27 mouse cellular contexts compared by ENCODE assay signal in the genomic region with DNA sequence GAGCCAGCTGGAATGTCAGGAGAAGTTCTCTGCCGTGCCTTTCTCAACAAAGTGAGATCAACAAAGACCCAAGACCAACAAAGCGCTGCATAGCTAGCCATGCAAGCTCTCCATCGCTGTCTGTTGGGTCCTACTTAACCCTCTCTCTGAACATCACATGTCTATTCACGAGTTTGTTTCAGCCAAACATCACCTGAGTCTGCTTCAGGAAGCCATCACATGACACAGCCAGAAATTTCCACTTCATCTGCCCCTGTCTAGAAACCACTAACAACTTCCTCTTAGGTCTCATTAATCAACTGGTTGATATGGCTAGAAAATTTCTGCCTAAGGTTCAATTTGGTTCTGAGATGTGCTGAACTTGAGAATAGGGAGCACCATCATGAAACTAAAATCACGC.
"Had no signal": no experiment of that assay in that cellular context is flagged by ENCODE, and none has a peak within 500 bp of the region (broad histone marks: within the 10 kb centered on the region; RNA-seq: fewer than 3 reads in every experiment).

No protein-coding gene starts in this region.

- H3K4me1 ChIP-seq: heart, embryonic 10.5 days; heart, embryonic 12.5 days; hindbrain, embryonic 10.5 days; hindbrain, embryonic 12.5 days; intestine, embryonic 15.5 days; kidney, embryonic 15.5 days; limb, embryonic 13.5 days; limb, embryonic 15.5 days; liver, embryonic 12.5 days had no signal

- H3K4me2 ChIP-seq: heart, embryonic 12.5 days; hindbrain, embryonic 12.5 days; hindbrain, embryonic 14.5 days; intestine, embryonic 15.5 days; kidney, embryonic 15.5 days; limb, embryonic 13.5 days; limb, embryonic 15.5 days; liver, embryonic 12.5 days had no signal

- H3K27ac ChIP-seq: gastrocnemius, adult 2 months; heart, embryonic 10.5 days; hindbrain, embryonic 10.5 days; hindbrain, embryonic 12.5 days; hindbrain, embryonic 14.5 days; intestine, embryonic 15.5 days; kidney, embryonic 15.5 days; kidney, postnatal 0 days; limb, embryonic 13.5 days; limb, embryonic 15.5 days; liver, embryonic 12.5 days had no signal

- H3K9ac ChIP-seq: heart, embryonic 12.5 days; hindbrain, embryonic 12.5 days; hindbrain, embryonic 14.5 days; intestine, embryonic 15.5 days; kidney, embryonic 15.5 days; limb, embryonic 13.5 days; limb, embryonic 15.5 days; liver, embryonic 12.5 days had no signal

- ATAC-seq: hindbrain, embryonic 16.5 days; inflammation-experienced regulatory T-cells, adult 6 months; intestine, embryonic 15.5 days; intestine, postnatal 0 days; liver, embryonic 12.5 days had no signal

- H3K36me3 ChIP-seq: heart, embryonic 10.5 days; heart, embryonic 12.5 days; hindbrain, embryonic 10.5 days; hindbrain, embryonic 12.5 days; intestine, embryonic 15.5 days; kidney, embryonic 15.5 days; limb, embryonic 13.5 days; limb, embryonic 15.5 days; liver, embryonic 12.5 days had no signal

- DNase-seq: gastrocnemius, adult 2 months; gastrocnemius, postnatal 10 days; gastrocnemius, postnatal 25 days; heart, adult 18-20 months; heart, postnatal 10 days; heart, postnatal 4 days; kidney, adult 18-20 months; kidney, adult 8-10 months; kidney, postnatal 14 days; kidney, postnatal 36 days; layer of hippocampus, adult 9-11 months; layer of hippocampus, postnatal 36 days; left cerebral cortex, postnatal 4 days had no signal

- H3K27me3 ChIP-seq: heart, embryonic 12.5 days; hindbrain, embryonic 12.5 days; intestine, embryonic 15.5 days; kidney, embryonic 15.5 days; limb, embryonic 13.5 days; limb, embryonic 15.5 days; liver, embryonic 12.5 days had no signal

- H3K9me3 ChIP-seq: heart, embryonic 10.5 days; intestine, embryonic 15.5 days; kidney, embryonic 15.5 days; limb, embryonic 13.5 days; limb, embryonic 15.5 days; liver, embryonic 12.5 days had no signal

- H3K4me3 ChIP-seq: gastrocnemius, adult 2 months; heart, embryonic 10.5 days; heart, embryonic 12.5 days; hindbrain, embryonic 10.5 days; hindbrain, embryonic 12.5 days; intestine, embryonic 15.5 days; kidney, embryonic 15.5 days; limb, embryonic 13.5 days; limb, embryonic 15.5 days; liver, embryonic 12.5 days had no signal
